Comparison of ENCODE assay signal across 21 mouse cellular contexts in genomic region chr10:4993802-4994201, GRCm38 (mm10).
DNase-seq lines count a peak whose midpoint lies in the region; ATAC-seq and TF ChIP-seq lines count a peak whose summit lies in the region.
"Had no signal": no experiment of that assay in that cellular context is flagged by ENCODE, and none has a peak within 500 bp of the region (broad histone marks: within the 10 kb centered on the region; RNA-seq: fewer than 3 reads in every experiment).

No protein-coding gene starts in this region.

- POLR2A ChIA-PET in Patski (lab: Charles Lee), result interaction anchor here (0.5 kb wide), 1 partner anchor 146 kb away, joined by 3 read pairs; no protein-coding TSS in a partner anchor

- TF ChIP-seq POLR2A in kidney, adult 2 months (IDR thresholded peaks at IDR 0.05; ENCODE audit: low read depth, low read length), result no peak

- no peak overlapping the region for H3K4me2 ChIP-seq in kidney, embryonic 16.5 days (replicated peaks; ENCODE audit: low read depth, low read length)
- no peak overlapping the region for H3K4me2 ChIP-seq in hindbrain, embryonic 11.5 days (replicated peaks; ENCODE audit: low read depth, low read length)
- H3K4me2 ChIP-seq: embryonic facial prominence, embryonic 15.5 days; heart, embryonic 11.5 days; hindbrain, embryonic 15.5 days; neural tube, embryonic 12.5 days had no signal

- H3K9ac ChIP-seq in kidney, embryonic 16.5 days (replicated peaks; ENCODE audit: low read length), result no peak overlapping the region
- H3K9ac ChIP-seq in hindbrain, embryonic 11.5 days (ENCODE audit: low read depth, low read length), result no peak overlapping the region
- H3K9ac ChIP-seq: embryonic facial prominence, embryonic 15.5 days; hindbrain, embryonic 15.5 days; liver, postnatal 0 days; neural tube, embryonic 12.5 days had no signal

- no peak for TF ChIP-seq CTCF in kidney, adult 2 months (conservative IDR thresholded peaks at IDR 0.05; ENCODE audit: insufficient read depth, insufficient read length, low read depth, low read length)
- no peak for TF ChIP-seq CTCF in Patski (IDR thresholded peaks at IDR 0.05)

- no peaks in the 10 kb centered on the region for H3K9me3 ChIP-seq in kidney, embryonic 16.5 days (ENCODE audit: low read length)
- H3K9me3 ChIP-seq in hindbrain, embryonic 11.5 days (ENCODE audit: control insufficient read depth, low read length), result no peaks in the 10 kb centered on the region
- H3K9me3 ChIP-seq: embryonic facial prominence, embryonic 15.5 days; hindbrain, embryonic 15.5 days; neural tube, embryonic 12.5 days had no signal

- no peak overlapping the region for H3K4me3 ChIP-seq in kidney, adult 2 months (ENCODE audit: insufficient read depth, low read depth, low read length)
- H3K4me3 ChIP-seq in kidney, embryonic 16.5 days (ENCODE audit: low read length), result no peak overlapping the region
- H3K4me3 ChIP-seq in hindbrain, embryonic 11.5 days (ENCODE audit: low read depth, low read length), result no peak overlapping the region
- H3K4me3 ChIP-seq: embryonic facial prominence, embryonic 15.5 days; hindbrain, embryonic 15.5 days; neural tube, embryonic 12.5 days had no signal

- peak; percentile 60 for DNase-seq in kidney, adult 2 months
- DNase-seq in right cerebral cortex, adult 18-20 months, result peak; percentile 8
- DNase-seq in right cerebral cortex, postnatal 25 days, result no peak
- DNase-seq in Patski (ENCODE audit: low read depth, low spot score), result peak; percentile 83
- DNase-seq in hindbrain, embryonic 11.5 days (ENCODE audit: low spot score), result no peak
- DNase-seq in cerebellum, adult 11 months, result no peak
- DNase-seq: adrenal gland, postnatal 10 days; cerebellum, adult 8-10 months; gastrocnemius, postnatal 36 days; heart, postnatal 14 days; kidney, adult 11 months; liver; liver, postnatal 0 days; lung, postnatal 14 days; right cerebral cortex, postnatal 14 days; thymus, postnatal 36 days had no signal

- H3K36me3 ChIP-seq in kidney, adult 2 months (ENCODE audit: control insufficient read depth, insufficient read depth, low read length), result no peaks in the 10 kb centered on the region
- no peaks in the 10 kb centered on the region for H3K36me3 ChIP-seq in kidney, embryonic 16.5 days (ENCODE audit: insufficient read depth, low read length)
- no peaks in the 10 kb centered on the region for H3K36me3 ChIP-seq in hindbrain, embryonic 11.5 days (ENCODE audit: control insufficient read depth, insufficient read depth, low read length)
- H3K36me3 ChIP-seq: embryonic facial prominence, embryonic 15.5 days; hindbrain, embryonic 15.5 days; neural tube, embryonic 12.5 days had no signal

- CTCF ChIA-PET in Patski (lab: Charles Lee), result no interaction called here

- ATAC-seq in kidney, embryonic 16.5 days (ENCODE audit: low FRiP score, low TSS enrichment), result no peak
- peak; percentile 75 for ATAC-seq in Patski
- ATAC-seq in hindbrain, embryonic 11.5 days (ENCODE audit: low FRiP score), result no peak
- ATAC-seq: liver, postnatal 0 days had no signal

- WGBS in kidney, adult 2 months, result 36% methylated on average over 3 of the region's 3 CpGs
- 71% methylated on average over 3 of the region's 3 CpGs for WGBS in kidney, embryonic 16.5 days
- 94% methylated on average over 3 of the region's 3 CpGs for WGBS in hindbrain, embryonic 11.5 days

- in situ Hi-C loops in Patski (cut with MboI; ENCODE audit: low pct_unique_long_range_greater_than_20kb), result no loop called here

- H3K4me1 ChIP-seq in kidney, adult 2 months (ENCODE audit: control insufficient read depth, insufficient read depth, low read length), result no peaks in the 10 kb centered on the region; the same call in 1 of the 2 replicates
- no peaks in the 10 kb centered on the region for H3K4me1 ChIP-seq in kidney, embryonic 16.5 days (ENCODE audit: insufficient read depth, low read length)
- H3K4me1 ChIP-seq in hindbrain, embryonic 11.5 days (replicated peaks; ENCODE audit: control insufficient read depth, insufficient read depth, low read length), result no peaks in the 10 kb centered on the region
- H3K4me1 ChIP-seq: embryonic facial prominence, embryonic 15.5 days; hindbrain, embryonic 15.5 days; neural tube, embryonic 12.5 days had no signal

- H3K27ac ChIP-seq in kidney, adult 2 months (ENCODE audit: insufficient read depth, low read depth, low read length), result no peak overlapping the region
- no peak overlapping the region for H3K27ac ChIP-seq in kidney, embryonic 16.5 days (ENCODE audit: low read length)
- H3K27ac ChIP-seq in hindbrain, embryonic 11.5 days (ENCODE audit: low read depth, low read length), result no peak overlapping the region
- H3K27ac ChIP-seq: embryonic facial prominence, embryonic 15.5 days; hindbrain, embryonic 15.5 days; neural tube, embryonic 12.5 days had no signal

- no peaks in the 10 kb centered on the region for H3K27me3 ChIP-seq in kidney, adult 2 months (replicated peaks; ENCODE audit: control insufficient read depth, insufficient read depth, low read length)
- no peaks in the 10 kb centered on the region for H3K27me3 ChIP-seq in kidney, embryonic 16.5 days (ENCODE audit: insufficient read depth, low read length)
- no peaks in the 10 kb centered on the region for H3K27me3 ChIP-seq in Patski
- H3K27me3 ChIP-seq in hindbrain, embryonic 11.5 days (ENCODE audit: control insufficient read depth, insufficient read depth, low read length), result no peaks in the 10 kb centered on the region
- H3K27me3 ChIP-seq: embryonic facial prominence, embryonic 15.5 days; hindbrain, embryonic 15.5 days; neural tube, embryonic 12.5 days had no signal

Comparison
In these comparisons a context has a peak if more than half of its experiments do, and no peak if none do; other contexts are left out.
1. DNase-seq: peak in kidney, adult 2 months (single experiment), right cerebral cortex, adult 18-20 months (single experiment) and Patski (single experiment); none in right cerebral cortex, postnatal 25 days (single experiment), hindbrain, embryonic 11.5 days (single experiment) and cerebellum, adult 11 months (single experiment).